Mouse (Mus musculus) splenic B cell, adult 2 months (primary cell): ENCODE results near the gene Tmem114.

ENCODE experiments used
- DNase-seq: peaks from one replicate; pipeline ENCODE4 v3.0.0-alpha.2; 2011; ENCODE audit warnings: low read depth, low spot score
- H3K27me3 ChIP-seq: 2 replicates; pipeline ENCODE4 v1.6.1; 2012; ENCODE audit warnings: mild to moderate bottlenecking, low read length, moderate library complexity, mixed read lengths; ENCODE audit not compliant: control insufficient read depth, poor library complexity, insufficient read depth, severe bottlenecking
- H3K36me3 ChIP-seq: 2 replicates; pipeline ENCODE4 v1.6.1; 2012; ENCODE audit warnings: mild to moderate bottlenecking, low read length, moderate library complexity, mixed read lengths; ENCODE audit not compliant: control insufficient read depth, poor library complexity, insufficient read depth, severe bottlenecking

Tmem114 gene

GRCm38 (mm10) chr16:8420381-8420780 is 4.6 kb downstream of the Tmem114 start:
- Histone ChIP-seq H3K36me3 (no peaks in the 10 kb centered on the region), H3K27me3 (no peaks in the 10 kb centered on the region)
- no peak for DNase-seq

GRCm38 (mm10) chr16:8419666-8420065 is 5.3 kb downstream of the Tmem114 start:
- Histone ChIP-seq H3K36me3 (no peaks in the 10 kb centered on the region), H3K27me3 (no peaks in the 10 kb centered on the region)
- no peak for DNase-seq

- Histone ChIP-seq H3K36me3 (no peaks in the 10 kb centered on the region), H3K27me3 (no peaks in the 10 kb centered on the region)
- DNase-seq = no peak
Observed at GRCm38 (mm10) chr16:8418126-8418525, 6.8 kb downstream of the Tmem114 start.

- H3K36me3 ChIP-seq = no peaks in the 10 kb centered on the region
Observed at GRCm38 (mm10) chr16:8417011-8417720, 7.8 kb downstream of the Tmem114 start.

GRCm38 (mm10) chr16:8415996-8416395 is 8.9 kb downstream of the Tmem114 start:
- no peaks in the 10 kb centered on the region for H3K27me3 ChIP-seq
- DNase-seq = no peak
- no peaks in the 10 kb centered on the region for H3K36me3 ChIP-seq

More at GRCm38 (mm10) chr16:8417011-8417720, 7.8 kb downstream of the Tmem114 start:
- no peaks in the 10 kb centered on the region for H3K27me3 ChIP-seq
- DNase-seq = no peak

GRCm38 (mm10) chr16:8413441-8413840 is 11.5 kb downstream of the Tmem114 start:
- no peaks in the 10 kb centered on the region for H3K27me3 ChIP-seq
- H3K36me3 ChIP-seq = no peaks in the 10 kb centered on the region
- DNase-seq = no peak

- DNase-seq = peak; percentile 77
- H3K27me3 ChIP-seq = no peaks in the 10 kb centered on the region
- H3K36me3 ChIP-seq = no peaks in the 10 kb centered on the region
Observed at GRCm38 (mm10) chr16:8412213-8412612, 12.7 kb downstream of the Tmem114 start.

GRCm38 (mm10) chr16:8409197-8409596 is 15.7 kb downstream of the Tmem114 start:
- DNase-seq = peak; percentile 30
- no peaks in the 10 kb centered on the region for H3K36me3 ChIP-seq
- H3K27me3 ChIP-seq = no peaks in the 10 kb centered on the region

- DNase-seq = peak; percentile 84
- H3K27me3 ChIP-seq = no peaks in the 10 kb centered on the region
- no peaks in the 10 kb centered on the region for H3K36me3 ChIP-seq
Observed at GRCm38 (mm10) chr16:8406708-8407107, 18.2 kb downstream of the Tmem114 start.

GRCm38 (mm10) chr16:8402663-8403062 is 22.3 kb downstream of the Tmem114 start:
- DNase-seq = no peak
- Histone ChIP-seq H3K36me3 (no peaks in the 10 kb centered on the region), H3K27me3 (no peaks in the 10 kb centered on the region)

GRCm38 (mm10) chr16:8401171-8401955 is 23.6 kb downstream of the Tmem114 start:
- Histone ChIP-seq H3K36me3 (no peaks in the 10 kb centered on the region), H3K27me3 (no peaks in the 10 kb centered on the region)
- no peak for DNase-seq

- no peak for DNase-seq
- no peaks in the 10 kb centered on the region for H3K36me3 ChIP-seq
- no peaks in the 10 kb centered on the region for H3K27me3 ChIP-seq
Observed at GRCm38 (mm10) chr16:8399868-8400267, 25.1 kb downstream of the Tmem114 start.

GRCm38 (mm10) chr16:8394946-8395345 is 30.0 kb downstream of the Tmem114 start:
- DNase-seq = no peak
- H3K27me3 ChIP-seq = no peaks in the 10 kb centered on the region
- H3K36me3 ChIP-seq = no peaks in the 10 kb centered on the region

GRCm38 (mm10) chr16:8388491-8388890 is 36.4 kb downstream of the Tmem114 start:
- DNase-seq = no peak
- no peaks in the 10 kb centered on the region for H3K36me3 ChIP-seq
- H3K27me3 ChIP-seq = no peaks in the 10 kb centered on the region

GRCm38 (mm10) chr16:8386386-8386785 is 38.5 kb downstream of the Tmem114 start:
- no peaks in the 10 kb centered on the region for H3K27me3 ChIP-seq
- no peak for DNase-seq
- H3K36me3 ChIP-seq = no peaks in the 10 kb centered on the region
